Mouse (Mus musculus): Measurements from ENCODE around the gene Syn1.

The Syn1 gene

DNA sequence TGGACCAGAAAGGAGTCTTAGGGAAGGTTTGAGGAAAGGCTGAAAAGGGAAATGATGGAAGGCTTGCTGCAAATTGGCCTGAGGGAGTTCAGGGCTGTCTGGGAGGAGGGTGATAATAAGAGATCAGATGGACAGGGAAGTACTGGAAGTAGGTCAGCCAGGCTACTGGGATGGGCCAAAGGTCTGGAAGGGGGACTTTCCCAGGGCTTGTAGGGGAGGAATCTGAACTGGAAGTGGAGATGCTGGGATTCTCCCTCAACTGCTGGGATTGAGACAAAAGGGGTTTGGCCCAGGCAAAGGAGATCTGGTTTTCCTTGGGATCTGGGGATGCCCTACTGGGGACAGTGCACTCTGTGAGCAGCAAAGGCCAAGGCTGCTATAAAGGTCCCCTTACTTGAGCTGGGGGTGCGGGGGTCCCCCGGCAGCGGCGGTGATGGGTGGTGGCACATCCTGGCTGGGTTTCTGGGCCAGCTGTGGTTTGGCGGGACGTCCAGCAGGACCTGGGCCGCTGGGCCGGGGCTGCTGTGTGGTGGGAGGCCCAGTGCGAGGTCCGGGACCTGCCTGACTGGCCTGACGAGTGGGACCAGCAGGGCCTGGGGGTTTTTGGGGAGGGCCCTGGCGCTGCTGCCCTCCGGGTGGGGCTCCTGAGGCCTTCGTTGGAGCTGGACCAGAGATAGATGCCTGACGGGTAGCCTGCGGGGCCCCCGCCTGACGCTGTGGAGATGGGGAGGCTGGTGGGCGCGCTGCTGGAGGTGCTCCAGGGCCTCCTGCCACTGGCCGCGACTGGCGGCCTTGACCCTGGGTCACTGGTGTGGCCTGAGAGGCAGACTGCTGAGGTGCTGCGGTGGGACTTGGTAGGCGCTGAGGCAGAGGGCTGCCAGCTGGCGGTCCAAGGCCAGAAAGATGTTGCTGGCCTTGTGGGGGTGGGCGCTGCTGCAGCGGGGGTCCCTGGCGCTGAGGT lies 58.4 kb downstream of the Syn1 start:
- in situ Hi-C loops (cut with MboI, MseI): no loop called here

DNA sequence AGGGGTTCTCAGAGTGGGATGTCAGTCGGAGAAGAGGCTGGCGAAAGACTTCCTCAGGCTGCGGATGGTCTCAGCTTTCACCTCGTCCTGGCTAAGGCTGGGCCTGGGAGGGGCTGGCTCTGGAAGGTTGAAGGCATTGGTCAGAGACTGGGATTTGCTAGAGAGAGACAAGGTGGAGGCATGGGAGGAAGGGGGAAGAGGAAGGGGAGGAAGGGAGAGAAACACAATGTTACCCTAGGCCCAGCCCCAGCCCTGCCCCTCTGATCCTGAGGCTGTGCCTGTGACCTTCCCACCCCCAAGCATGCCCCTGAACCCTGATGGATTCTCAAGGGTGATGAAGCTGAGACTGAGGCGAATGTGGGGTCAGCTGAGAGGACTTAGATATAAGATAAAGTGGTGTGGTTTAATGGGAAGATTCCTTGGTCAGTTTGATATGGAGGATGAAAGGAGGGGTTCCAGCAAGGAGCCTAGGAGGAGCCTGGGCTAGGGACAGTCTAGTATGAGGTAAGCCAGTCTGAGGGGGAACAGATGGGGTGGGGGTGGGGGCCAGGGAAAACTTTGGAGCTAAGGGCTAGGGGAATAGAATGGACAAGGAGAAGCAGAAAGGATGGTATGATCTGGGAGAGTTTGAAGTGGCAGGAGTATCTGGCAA lies 59.2 kb downstream of the Syn1 start:
- in situ Hi-C loops (cut with MboI, MseI): no loop called here

DNA sequence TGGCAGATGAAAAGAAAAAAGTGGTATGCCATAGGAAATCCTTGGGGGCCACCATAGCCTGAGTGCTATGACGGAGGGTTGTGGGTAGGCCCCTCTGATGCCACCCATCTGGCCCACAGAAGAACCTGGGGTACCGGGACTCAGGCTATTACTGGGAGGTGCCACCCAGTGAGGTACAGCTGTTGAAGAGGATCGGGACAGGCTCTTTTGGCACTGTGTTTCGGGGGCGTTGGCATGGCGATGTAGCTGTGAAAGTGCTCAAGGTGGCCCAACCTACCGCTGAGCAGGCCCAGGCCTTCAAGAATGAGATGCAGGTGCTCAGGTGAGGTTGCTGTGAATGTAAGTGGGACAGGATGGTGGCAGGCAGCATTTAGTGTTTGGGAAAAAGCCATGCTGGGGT lies 67.0 kb downstream of the Syn1 start:
- in situ Hi-C loops (cut with MboI, MseI): no loop called here

DNA sequence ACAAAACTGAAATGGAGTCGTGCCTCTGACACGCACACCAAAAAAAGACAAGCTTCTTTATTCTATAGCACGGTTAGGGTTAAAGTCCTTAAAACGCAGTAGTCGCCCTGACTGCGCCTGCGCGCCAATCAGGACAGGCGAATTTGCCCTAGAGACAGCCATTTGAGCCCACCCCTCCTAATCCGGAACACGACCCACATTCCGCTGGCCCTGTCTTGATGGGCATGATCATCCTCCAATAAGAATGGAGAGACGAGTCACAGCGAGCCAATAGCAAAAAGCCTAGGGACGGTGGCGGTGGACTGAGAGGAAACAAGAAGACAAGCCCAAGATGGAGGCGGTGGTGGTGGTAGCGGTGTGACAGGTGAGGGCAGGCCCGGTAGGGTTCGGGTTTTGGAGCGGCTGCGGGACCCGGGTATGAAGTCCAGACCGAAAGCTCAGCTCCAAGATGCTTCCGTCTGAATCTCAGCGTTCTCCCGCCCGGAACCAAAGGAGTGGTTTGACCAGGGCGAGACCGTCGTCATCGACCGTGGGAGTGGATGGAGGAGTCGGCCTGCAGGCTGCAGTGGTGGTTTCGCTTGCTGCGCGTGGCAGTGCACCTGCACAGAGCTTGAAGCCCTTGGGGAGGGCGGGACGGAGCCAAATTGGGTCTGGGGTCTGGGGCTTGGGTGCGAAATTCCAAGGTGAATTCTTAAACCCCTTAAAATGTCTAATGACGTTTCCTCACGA lies 72.4 kb downstream of the Syn1 start:
- in situ Hi-C loops (cut with MboI, MseI): no loop called here

DNA sequence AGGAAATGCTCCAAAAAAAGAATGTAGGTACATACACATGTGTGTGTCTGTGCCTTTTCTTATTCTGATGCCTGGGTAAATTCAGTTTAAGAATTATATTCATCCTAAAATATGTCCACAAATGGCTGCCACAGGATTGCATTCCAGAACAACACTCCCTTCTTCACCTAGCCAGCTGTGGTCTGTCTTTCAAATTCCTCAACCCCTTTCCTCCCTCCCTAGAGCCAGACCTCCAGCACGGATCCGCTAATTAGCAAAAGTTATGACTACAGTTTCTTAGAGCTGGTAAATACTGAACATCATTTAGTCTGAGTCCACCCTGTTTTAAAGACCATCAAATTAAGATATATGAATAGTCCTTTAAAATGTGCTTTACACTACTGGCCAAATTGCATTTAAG lies 73.0 kb downstream of the Syn1 start:
- in situ Hi-C loops (cut with MboI, MseI): no loop called here

DNA sequence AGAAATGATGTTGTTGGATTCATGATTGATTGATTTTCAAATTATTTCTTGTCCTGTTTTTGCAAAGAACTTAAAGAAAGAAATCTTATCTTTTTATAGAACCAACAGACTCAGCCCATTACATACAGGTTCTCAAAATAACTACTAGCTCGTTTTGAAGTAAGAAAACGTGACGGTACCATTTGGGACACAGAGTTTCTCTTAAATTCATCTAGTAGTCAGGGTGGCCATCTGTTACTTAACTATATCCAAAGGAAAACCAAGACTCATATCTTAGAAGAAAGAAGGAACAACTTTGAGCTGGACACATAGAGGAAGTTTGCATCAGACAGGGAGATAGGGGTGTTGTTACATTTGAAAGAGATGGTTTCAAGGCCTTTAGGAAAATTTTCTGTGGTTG lies 73.6 kb downstream of the Syn1 start:
- in situ Hi-C loops (cut with MboI, MseI): no loop called here

DNA sequence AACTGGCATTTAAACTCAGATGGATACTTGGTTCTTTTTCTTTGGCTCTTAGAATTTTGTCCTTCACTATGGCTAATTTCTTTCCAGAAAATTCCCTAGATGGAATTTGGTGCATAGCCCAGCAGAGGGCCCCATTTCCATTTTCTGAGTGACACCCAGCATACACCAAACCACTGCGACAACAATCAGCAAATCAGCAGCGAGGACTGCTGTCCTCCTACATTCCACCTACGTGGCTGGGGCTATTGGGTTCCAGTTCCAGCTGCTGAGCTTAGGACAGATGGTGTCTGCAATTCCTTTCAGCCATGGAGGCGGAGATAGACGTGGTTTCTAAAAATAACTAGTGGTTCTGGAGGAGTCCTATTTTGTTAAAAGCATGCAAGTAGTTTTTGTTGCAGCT lies 91.9 kb downstream of the Syn1 start:
- in situ Hi-C loops (cut with MboI, MseI): no loop called here

DNA sequence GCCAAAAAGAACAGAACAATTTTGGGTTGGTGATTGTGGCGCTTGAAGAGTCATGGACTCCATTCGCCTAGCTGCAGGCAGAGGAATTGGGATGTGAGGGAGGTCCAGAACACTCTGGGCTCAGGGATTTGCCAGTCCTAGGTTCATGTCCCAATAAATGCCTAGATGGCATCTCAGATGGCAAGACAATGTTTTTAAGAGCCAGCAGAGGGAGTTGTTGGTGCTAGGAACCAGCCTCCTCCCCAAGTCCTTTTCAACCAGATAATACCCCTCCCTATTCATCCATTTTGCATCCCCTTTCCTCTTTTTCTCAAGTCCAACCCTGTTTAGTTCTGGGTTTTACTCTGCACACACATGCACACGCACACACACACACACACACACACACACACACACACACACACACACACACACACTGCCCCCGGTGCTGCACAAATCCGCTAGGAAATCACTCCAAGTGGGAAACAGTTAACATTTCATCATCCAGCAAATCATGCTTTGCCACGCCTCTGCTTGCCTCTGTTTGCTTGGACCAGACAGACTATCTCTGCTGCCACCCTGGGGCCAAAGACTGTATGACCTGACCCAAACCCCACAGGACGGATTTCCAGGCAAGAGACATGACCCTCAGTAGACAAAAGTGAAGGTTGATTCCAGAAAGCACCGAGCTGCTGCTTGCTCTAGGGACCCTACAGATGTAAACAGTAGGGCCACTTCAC lies 100.9 kb downstream of the Syn1 start:
- in situ Hi-C loops (cut with MboI, MseI): no loop called here

DNA sequence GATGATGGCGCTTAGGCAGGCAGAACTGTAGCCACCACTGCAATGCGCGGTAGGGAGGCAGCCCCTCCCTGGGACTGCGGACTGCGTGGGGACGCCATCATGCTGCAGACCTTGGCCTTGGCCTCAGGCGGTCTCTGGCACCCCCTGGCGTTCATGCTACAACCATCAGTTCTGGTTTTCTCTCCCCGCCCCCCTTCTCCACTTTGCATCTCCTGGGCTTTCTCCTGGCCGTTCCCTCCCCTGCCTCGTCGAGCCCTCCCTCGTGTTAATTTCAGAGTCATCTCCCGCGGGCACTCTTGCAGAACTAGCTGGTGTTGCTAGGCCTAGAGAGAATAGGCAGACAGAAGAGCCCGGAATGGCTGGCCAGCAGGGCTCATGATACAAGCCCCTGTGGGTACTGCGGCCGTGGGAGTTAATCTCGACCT lies 101.6 kb downstream of the Syn1 start:
- in situ Hi-C loops (cut with MboI, MseI): no loop called here

DNA sequence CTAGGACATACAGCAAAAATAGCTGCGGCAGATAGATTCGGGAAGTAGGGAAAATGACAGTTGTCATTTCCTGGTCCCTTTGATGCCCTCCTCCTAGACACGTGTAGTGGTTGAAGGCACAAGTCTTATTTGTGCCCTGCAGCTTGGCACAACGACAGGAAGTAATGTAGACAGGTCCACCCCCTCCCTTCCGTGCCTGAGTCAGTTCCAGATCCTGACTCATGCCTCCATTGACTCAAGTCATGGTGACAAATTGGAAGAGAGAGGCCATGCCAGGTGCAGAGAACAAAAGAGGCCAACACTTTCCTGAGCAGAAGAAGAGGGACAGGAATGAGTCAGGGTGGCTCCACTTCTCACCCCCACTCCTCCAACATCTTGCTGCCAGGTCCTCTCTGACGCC lies 103.8 kb downstream of the Syn1 start:
- in situ Hi-C loops (cut with MboI, MseI): no loop called here
